Mouse (Mus musculus): ENCODE measurements around the gene Ralgps1. TPM values are rescaled to one million over a fixed set of nuclear protein-coding genes. Genes with fewer than 3 reads are reported as not detected.

Ralgps1 gene
- total and polyA plus RNA-seq, 3 experiments: 0.89 to 2.6 TPM; not detected in 1

DNA sequence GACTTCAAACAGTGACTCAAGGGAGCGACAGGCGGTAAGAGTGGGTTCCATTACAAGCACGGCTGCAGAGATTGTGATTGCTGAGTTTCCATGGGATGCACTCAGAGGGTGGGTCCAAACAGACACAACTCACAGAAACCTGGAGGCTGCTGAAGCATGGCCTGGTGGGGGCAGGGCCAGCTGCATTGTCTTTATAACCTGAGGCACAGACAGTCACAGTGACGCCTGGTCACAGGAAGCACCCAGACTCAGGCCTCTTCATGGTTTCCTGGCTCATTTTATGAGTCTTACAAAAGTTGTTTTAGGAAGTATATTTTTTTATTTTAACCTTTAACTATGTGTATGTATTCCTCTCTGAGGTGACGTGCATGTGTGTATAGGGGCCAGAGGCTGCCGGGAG is 201.8 kb downstream of the Ralgps1 start:
- no peak overlapping the region for H3K27ac ChIP-seq (ENCODE audit: control insufficient read depth, low read depth, low read length)
- H3K79me2 ChIP-seq (ENCODE audit: control insufficient read depth, insufficient read depth, low read length, poor library complexity): no peaks in the 10 kb centered on the region
- H3K36me3 ChIP-seq (ENCODE audit: control insufficient read depth in 1 of 2, insufficient read depth in 2 of 2, low read length in 2 of 2): no peaks in the 10 kb centered on the region
- H3K4me1 ChIP-seq (ENCODE audit: control insufficient read depth in 1 of 2, insufficient read depth in 2 of 2, low read length in 2 of 2): no peaks in the 10 kb centered on the region
- DNase-seq (ENCODE audit: low read depth, low spot score): no peak
- H3K4me3 ChIP-seq (ENCODE audit: control insufficient read depth in 1 of 2, insufficient read depth in 1 of 2, low read depth in 2 of 2, low read length in 2 of 2): no peak overlapping the region
- H3K9ac ChIP-seq (ENCODE audit: control insufficient read depth, low read depth, low read length, poor library complexity, severe bottlenecking): no peak overlapping the region
- no peak for TF ChIP-seq RAD21 (IDR thresholded peaks at IDR 0.05; ENCODE audit: low read depth, low read length)
- no peak for TF ChIP-seq POLR2A (IDR thresholded peaks at IDR 0.05; ENCODE audit: control insufficient read depth in 1 of 2, insufficient read depth in 1 of 2, low read depth in 1 of 2, low read length in 2 of 2, poor library complexity in 1 of 2)
- TF ChIP-seq POLR2AphosphoS2 (IDR thresholded peaks at IDR 0.05; ENCODE audit: low read length): no peak
- no peak for TF ChIP-seq JUND (IDR thresholded peaks at IDR 0.05; ENCODE audit: low read depth, low read length)
- no peak for TF ChIP-seq ELF1 (IDR thresholded peaks at IDR 0.05; ENCODE audit: low read depth, low read length)
- no peaks in the 10 kb centered on the region for H3K27me3 ChIP-seq (ENCODE audit: control insufficient read depth in 1 of 2, insufficient read depth in 2 of 2, low read length in 2 of 2)
- H3K9me3 ChIP-seq (replicated peaks; ENCODE audit: insufficient read depth, low read length): no peaks in the 10 kb centered on the region

DNA sequence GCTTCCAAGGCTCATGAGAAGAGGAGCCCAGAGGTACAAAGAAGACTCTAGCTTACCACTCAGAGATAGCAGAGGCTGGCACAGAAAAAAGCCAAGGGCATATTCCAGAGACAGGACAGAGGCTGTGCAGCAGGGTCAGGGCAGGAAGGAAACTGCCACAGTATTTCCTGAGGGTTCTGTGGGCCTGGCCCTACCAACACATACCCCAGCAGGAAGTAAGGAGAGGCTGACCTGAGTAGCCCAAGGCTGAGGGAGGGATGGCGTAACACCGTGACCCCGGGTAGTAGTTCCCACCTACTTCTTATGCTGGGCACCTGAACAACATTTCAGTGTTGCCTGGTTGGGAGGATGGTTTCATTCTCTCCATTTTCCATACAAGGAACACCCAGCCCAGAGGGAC is 204.2 kb downstream of the Ralgps1 start:
- no peaks in the 10 kb centered on the region for H3K4me1 ChIP-seq (ENCODE audit: control insufficient read depth in 1 of 2, insufficient read depth in 2 of 2, low read length in 2 of 2)
- H3K79me2 ChIP-seq (ENCODE audit: control insufficient read depth, insufficient read depth, low read length, poor library complexity): no peaks in the 10 kb centered on the region
- no peaks in the 10 kb centered on the region for H3K9me3 ChIP-seq (replicated peaks; ENCODE audit: insufficient read depth, low read length)
- no peaks in the 10 kb centered on the region for H3K27me3 ChIP-seq (ENCODE audit: control insufficient read depth in 1 of 2, insufficient read depth in 2 of 2, low read length in 2 of 2)
- DNase-seq (ENCODE audit: low read depth, low spot score): no peak
- no peak overlapping the region for H3K27ac ChIP-seq (ENCODE audit: control insufficient read depth, low read depth, low read length)
- no peaks in the 10 kb centered on the region for H3K36me3 ChIP-seq (ENCODE audit: control insufficient read depth in 1 of 2, insufficient read depth in 2 of 2, low read length in 2 of 2)
- no peak overlapping the region for H3K4me3 ChIP-seq (ENCODE audit: control insufficient read depth in 1 of 2, insufficient read depth in 1 of 2, low read depth in 2 of 2, low read length in 2 of 2)
- TF ChIP-seq SIN3A (IDR thresholded peaks at IDR 0.05; ENCODE audit: low read length) (no peak), JUND (IDR thresholded peaks at IDR 0.05; ENCODE audit: low read depth, low read length) (no peak), GATA1 (IDR thresholded peaks at IDR 0.05; ENCODE audit: low read depth, low read length) (no peak), ELF1 (IDR thresholded peaks at IDR 0.05; ENCODE audit: low read depth, low read length) (no peak), EP300 (IDR thresholded peaks at IDR 0.05; ENCODE audit: low read depth in 1 of 2, low read length in 2 of 2) (no peak), BHLHE40 (IDR thresholded peaks at IDR 0.05; ENCODE audit: borderline replicate concordance, low read depth, low read length) (no peak), UBTF (IDR thresholded peaks at IDR 0.05; ENCODE audit: borderline replicate concordance, insufficient read depth, low read depth, low read length) (no peak), SMC3 (IDR thresholded peaks at IDR 0.05; ENCODE audit: low read depth, low read length) (no peak), MAX (IDR thresholded peaks at IDR 0.05; ENCODE audit: low read length) (no peak), TBP (IDR thresholded peaks at IDR 0.05; ENCODE audit: low read depth, low read length) (no peak), CTCF (IDR thresholded peaks at IDR 0.05 in 2 of 3, conservative IDR thresholded peaks at IDR 0.05 in 1 of 3; ENCODE audit: control insufficient read depth in 1 of 3, insufficient read depth in 1 of 3, low read depth in 2 of 3, low read length in 3 of 3, poor library complexity in 1 of 3, severe bottlenecking in 1 of 3) (no peak), NRF1 (IDR thresholded peaks at IDR 0.05; ENCODE audit: insufficient read depth, low read depth, low read length, poor library complexity, severe bottlenecking) (no peak), CHD1 (IDR thresholded peaks at IDR 0.05; ENCODE audit: low read depth, low read length) (no peak), POLR2AphosphoS2 (IDR thresholded peaks at IDR 0.05; ENCODE audit: low read length) (no peak), POLR2AphosphoS5 (IDR thresholded peaks at IDR 0.05; ENCODE audit: borderline replicate concordance, low read depth, low read length) (no peak), E2F4 (IDR thresholded peaks at IDR 0.05; ENCODE audit: borderline replicate concordance, low read depth, low read length) (no peak), RAD21 (IDR thresholded peaks at IDR 0.05; ENCODE audit: low read depth, low read length) (no peak), TCF12 (IDR thresholded peaks at IDR 0.05; ENCODE audit: low read depth, low read length) (no peak), RCOR1 (IDR thresholded peaks at IDR 0.05; ENCODE audit: low read depth, low read length) (no peak)
- no peak overlapping the region for H3K9ac ChIP-seq (ENCODE audit: control insufficient read depth, low read depth, low read length, poor library complexity, severe bottlenecking)

All from MEL (cell line).